Mouse (Mus musculus): ENCODE data around the gene Slc25a33. TPM values are rescaled to one million over a fixed set of nuclear protein-coding genes. Genes with fewer than 3 reads are reported as not detected.

Gene Slc25a33
- polyA plus RNA-seq, 1 experiment = 6.9 TPM

DNA sequence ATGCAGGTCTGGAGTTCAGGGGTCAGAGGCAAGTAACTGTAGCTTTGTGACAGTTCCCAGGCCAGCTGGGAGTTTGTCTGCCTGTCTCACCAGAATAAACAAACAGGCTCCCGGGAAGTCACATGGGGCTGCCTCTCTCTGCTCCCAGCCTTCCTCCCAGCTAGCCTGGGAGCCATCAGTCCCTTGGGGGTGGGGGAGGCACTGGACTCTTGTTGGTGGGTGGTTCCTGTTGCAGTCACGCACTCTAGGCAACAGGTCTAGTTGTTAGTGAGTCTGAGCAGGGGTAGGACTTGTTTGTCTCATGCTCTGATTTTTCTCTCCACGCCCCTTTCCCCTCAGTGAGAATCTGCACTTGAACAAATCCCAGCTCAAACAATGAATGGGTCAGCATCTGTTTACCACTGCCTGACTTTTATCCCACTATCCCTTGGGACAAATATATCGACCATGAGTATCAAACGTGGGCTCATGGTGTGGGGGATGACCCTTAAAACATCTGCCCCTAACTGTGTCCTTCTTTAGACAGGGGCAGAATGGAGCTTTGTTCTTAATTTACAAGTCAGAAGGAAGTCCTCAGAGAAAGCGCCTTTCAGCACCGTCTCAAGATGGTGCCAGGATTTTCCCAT lies 24.7 kb upstream of the Slc25a33 start:
- TF ChIP-seq GATA1 (IDR thresholded peaks at IDR 0.05; ENCODE audit: low read length) = no peak

DNA sequence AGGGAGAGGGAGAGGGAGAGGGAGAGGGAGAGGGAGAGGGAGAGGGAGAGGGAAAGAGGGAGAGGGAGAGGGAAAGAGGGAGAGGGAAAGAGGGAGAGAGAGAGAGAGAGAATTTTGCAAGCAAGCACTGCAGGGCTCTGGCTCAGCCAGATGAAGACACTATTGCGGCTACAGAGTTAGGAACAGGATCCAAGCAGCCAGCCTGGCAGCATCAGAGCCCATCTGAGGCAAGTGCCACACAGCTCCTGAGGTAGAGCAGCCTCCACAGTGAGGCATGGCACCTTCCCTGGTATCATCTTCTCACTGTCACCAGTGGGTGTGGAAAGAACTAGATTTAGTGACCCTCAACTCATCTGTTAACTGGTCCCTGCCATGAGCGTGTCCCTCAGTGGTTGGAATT lies 24.0 kb upstream of the Slc25a33 start:
- TF ChIP-seq GATA1 (IDR thresholded peaks at IDR 0.05; ENCODE audit: low read length) = no peak

DNA sequence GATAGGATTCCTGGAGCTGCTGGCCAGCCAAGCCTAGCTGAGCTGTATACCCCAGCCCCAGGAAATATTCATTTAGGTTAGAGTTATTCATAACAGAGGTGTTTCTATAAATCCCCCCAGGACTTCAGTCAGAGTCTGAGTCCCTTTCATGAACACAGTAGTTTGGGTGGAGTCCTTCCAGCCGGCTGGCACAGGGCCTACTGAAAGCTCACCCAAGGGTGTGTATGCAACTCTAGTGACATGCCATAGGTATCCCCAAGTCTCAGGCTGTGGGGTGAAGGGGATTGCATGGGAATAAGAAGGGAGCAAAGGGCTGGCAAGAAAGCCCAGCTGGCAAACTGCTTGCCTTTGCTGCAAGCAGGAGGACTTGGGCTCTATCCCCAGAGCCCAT lies 23.1 kb upstream of the Slc25a33 start:
- TF ChIP-seq GATA1 (IDR thresholded peaks at IDR 0.05; ENCODE audit: low read length) = no peak

DNA sequence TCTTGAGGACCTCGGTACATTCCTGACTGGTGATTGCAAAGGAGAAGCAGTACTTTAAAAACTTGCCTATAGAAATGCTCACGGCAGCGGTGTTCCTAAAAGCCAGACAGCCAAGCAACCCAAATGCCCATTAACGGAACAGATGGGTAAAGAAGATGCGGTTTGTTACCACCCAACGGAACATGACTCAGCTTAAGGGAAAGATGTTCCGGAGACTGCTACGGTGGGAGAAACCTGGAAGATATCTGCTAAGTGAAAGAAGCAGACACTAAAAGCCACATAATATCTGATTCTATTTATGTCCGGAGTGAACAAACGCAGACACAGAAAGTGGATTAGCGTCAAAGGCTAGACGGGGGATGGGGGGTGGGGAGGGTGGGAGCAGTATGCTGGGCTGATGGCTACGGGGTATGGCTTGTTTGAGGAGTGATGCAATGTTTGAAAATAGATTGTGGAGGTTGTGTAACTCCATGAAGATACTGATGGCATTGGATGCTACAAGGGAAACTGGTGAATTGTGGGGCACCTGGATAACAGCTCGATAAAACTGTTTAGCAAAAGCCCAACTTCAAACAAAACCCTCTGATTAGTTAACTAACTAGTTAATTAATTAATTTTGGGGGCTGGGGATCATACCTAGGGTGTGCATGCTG lies 22.6 kb upstream of the Slc25a33 start:
- peak; percentile 43 for TF ChIP-seq GATA1 (IDR thresholded peaks at IDR 0.05; ENCODE audit: low read length)

DNA sequence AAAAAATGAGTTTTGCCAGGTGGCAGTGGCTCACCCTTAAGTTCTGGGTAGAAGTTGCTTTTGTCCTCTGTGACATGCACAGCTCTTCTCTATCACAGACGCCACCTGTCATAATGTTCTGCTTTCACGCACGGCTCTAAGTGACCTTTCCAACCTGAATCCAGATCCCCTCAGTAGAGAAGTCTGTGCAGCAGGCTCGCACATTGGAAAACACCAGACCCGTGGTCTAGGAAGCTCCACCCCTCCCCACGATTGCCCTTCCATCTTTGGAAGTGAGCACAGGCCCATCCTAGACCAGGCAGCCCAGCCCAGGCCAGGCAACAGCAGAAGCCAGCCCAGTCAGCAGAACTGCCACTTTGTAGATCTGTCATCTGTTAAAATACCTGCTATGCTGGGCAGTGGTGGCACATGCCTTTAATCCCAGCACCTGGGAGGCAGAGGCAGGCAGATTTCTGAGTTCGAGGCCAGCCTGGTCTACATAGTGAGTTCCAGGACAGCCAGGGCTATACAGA lies 20.9 kb upstream of the Slc25a33 start:
- no peak for TF ChIP-seq GATA1 (IDR thresholded peaks at IDR 0.05; ENCODE audit: low read length)

DNA sequence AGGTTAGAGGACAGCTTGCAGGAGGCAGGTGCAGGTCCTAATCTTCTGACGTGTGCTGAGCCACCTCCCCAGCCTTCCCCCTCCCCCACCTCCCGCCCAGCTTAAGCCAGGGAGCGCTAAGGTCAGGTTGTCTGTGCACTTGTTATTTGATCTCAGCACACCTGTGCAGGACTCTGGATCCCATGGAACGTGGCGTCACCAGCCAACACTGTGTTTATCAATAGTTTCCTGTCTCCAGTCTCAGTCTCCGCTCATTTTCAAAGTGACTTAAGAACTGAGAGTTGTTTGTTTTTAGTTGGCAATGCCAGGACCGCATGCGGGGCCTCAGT lies 19.9 kb upstream of the Slc25a33 start:
- TF ChIP-seq GATA1 (IDR thresholded peaks at IDR 0.05; ENCODE audit: low read length) = no peak

DNA sequence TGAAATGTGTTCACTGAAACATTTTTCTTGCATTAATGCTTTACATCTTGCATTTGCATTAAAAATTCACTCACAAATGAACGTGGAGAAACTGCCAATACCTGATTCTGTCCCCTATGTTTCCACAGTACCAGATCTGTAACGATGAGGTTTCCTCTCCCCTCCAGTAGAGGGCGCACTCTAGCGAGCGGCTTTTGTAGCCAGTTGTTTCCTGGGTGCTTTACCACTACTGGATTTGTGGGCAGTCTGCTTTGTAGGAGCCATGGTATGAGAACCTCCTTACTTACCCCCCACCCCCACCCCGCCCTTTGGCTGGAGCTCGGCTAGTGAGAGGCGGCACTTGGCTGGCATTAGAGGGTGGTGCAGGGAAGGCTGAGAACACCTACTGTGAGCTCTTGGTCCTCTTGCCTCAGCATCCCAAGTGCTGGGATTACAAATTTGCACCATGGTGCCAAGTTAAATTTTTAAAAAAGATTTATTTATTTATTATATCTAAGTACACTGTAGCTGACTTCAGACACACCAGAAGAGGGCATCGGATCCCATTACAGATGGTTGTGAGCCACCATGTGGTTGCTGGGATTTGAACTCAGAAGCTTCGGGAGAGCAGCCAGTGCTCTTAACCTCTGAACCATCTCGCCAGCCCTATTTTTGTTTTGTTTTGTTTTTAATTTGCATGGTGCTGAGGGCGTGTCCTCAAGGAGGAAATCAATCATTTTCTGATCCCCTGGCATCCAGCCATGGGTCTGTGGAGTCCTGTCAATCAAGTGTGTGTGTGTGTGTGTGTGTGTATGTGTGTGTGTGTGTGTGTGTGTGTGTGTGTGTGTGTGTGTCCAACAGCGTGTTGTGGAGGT lies 19.3 kb upstream of the Slc25a33 start:
- TF ChIP-seq GATA1 (IDR thresholded peaks at IDR 0.05; ENCODE audit: low read length) = no peak

DNA sequence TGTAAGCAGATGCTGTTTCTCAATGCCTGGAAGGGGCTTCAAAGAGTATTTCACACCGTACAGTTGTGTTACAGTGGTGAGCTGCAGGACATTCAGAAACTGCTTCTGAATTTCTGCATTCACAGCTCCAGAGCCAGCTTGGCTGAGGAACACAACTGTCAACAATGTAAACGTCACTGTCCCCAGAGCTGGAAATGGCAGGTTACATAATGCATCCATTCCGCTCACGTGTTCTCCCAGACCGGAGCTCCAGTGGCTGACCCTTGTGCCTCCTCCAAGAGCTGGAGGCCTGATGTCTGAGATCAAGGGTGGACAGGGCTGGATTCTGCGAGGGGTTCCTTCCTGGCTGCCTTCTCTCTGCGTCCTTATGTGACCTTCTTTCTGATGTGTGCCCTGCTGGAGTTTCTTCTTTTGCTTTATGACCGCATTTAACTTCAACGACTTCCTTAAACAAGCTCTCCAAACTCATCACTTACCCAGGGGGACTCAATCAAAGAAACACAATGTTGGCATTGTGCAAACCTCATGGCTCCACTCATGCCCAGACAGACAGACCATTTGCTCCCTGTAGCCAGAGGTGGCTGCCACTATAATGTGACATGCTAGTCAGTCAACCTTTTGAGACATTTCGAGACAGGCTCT lies 18.2 kb upstream of the Slc25a33 start:
- TF ChIP-seq GATA1 (IDR thresholded peaks at IDR 0.05; ENCODE audit: low read length) = no peak

DNA sequence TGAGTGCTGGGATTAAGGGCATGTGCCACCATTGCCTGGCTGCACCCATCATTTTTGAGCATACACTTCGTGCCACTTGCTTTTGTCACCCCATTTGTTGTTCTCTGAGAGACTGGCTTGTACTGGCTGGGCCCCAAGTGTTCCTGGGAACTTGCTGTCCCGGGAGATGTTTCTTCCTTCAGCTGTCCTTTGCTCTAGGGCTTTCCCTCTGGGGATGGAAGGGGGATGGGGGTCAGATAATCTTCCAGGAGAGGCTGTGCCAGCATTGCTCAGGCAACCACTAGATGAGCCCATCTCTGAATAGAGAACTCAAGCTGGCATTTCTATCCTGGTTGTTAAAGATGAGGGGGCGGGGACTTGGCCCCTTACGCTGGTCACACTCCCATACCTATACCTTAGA lies 17.4 kb upstream of the Slc25a33 start:
- no peak for TF ChIP-seq GATA1 (IDR thresholded peaks at IDR 0.05; ENCODE audit: low read length)

DNA sequence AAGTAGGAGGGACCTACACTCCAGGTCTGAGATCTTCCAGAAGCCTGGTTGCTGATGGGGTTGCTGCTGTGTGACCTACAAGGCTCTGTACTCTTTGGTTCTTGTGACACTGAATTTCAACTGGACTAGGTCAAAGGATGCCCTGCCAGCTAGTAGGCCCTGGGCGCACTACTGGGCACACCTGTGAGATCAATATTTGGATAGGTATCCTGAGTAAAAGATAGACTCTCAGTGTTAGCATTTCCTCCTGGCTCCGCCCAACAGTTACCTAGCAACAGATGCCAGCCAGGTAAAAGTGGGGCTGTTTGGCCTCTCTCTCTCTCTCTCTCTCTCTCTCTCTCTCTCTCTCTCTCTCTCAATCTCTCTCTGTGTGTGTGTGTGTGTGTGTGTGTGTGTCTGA lies 16.9 kb upstream of the Slc25a33 start:
- TF ChIP-seq GATA1 (IDR thresholded peaks at IDR 0.05; ENCODE audit: low read length) = no peak

DNA sequence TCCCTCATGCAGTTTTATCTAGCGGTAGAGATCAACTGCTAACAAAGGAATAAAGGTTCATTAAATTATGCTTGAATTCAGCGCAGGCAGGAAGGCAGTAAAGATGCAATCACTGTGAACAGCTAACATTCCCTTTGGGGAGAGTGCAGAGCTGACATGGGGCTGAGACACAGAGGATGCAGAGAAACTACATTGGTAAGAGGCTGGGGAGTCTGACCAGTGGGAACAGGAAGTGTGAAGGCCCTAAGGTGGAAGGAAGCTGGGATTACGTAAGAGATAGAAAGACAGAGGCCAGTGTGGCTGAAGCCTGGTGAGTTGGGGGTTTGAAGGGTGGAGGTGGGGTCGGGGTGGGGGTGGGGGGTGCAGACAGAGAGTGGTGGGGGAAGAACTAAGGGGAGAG lies 16.5 kb upstream of the Slc25a33 start:
- TF ChIP-seq GATA1 (IDR thresholded peaks at IDR 0.05; ENCODE audit: low read length) = no peak

DNA sequence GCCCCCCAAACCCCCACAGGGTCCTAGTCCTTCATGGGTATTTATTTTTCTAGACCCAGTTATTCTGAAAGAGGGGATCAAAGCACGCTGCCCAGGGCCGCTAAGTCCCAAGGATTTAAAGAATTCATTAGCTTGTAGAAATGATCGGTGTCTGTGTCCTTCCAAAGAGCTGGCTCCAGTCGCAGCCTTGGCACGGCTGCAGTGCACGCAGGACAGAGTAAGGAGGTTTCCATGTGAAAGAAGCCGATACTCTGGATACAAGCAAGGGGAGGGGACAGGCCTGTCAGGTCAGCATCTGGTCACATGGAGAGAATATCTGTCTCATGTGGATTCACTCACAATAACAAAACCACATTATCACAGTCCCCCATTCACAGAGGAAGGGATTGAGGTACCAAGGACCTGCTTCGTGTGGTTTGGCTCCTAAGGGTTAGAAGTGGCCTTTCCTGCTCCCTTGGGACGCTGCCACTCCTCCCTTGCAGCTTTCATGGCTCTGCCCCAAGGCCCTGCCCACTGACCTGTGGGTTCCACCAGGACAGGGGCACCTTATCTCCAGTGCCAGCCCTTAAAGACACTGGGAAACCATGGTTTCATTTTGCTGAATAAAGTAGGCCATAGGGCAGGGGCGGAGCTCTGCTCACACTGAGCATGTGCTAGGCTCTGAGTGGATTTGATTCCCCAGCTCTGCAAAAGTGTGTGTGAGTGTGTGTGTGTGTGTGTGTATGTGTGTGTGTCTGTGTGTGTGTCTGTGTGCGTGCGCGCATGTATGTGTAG lies 15.5 kb upstream of the Slc25a33 start:
- TF ChIP-seq GATA1 (IDR thresholded peaks at IDR 0.05; ENCODE audit: low read length) = no peak

DNA sequence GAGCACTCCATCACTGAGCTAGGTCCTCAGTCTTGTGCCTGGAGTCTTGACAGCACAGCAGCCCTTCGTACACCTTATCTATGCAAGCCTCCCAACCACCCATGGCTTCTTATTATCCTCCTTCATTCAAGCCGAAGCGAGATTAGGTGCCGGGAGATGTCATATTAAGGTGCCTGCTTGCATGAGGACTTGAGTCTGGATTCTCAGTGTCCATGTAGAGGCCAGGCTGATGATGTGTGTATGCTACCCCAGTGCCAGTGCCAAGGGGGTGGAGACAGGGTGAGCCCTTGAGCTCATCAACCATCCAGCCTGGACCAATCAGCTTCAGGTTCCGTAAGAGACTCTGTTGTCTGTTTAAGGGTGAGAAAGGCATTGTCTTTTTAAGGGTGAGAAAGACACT lies 10.8 kb upstream of the Slc25a33 start:
- TF ChIP-seq GATA1 (IDR thresholded peaks at IDR 0.05; ENCODE audit: low read length) = no peak

DNA sequence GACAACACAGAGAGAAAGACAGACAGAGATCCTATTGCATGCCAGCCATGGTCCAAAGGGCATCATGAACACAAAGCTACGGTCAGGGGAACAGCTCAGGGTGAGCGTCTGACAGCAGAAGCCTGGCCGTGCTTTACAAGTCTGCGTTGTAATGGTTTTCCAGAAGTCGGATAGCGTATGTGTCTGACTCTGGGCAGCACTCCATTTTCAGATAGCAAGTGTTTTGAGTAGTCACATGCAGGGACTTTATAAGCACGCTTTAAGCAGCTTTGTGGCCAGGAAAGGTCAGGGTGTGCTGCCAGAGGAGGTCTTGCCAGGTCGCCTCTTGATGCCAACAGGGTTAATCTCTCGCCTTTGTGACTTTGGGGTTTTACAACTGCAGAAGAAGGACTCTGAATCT lies 10.3 kb upstream of the Slc25a33 start:
- no peak for TF ChIP-seq GATA1 (IDR thresholded peaks at IDR 0.05; ENCODE audit: low read length)

DNA sequence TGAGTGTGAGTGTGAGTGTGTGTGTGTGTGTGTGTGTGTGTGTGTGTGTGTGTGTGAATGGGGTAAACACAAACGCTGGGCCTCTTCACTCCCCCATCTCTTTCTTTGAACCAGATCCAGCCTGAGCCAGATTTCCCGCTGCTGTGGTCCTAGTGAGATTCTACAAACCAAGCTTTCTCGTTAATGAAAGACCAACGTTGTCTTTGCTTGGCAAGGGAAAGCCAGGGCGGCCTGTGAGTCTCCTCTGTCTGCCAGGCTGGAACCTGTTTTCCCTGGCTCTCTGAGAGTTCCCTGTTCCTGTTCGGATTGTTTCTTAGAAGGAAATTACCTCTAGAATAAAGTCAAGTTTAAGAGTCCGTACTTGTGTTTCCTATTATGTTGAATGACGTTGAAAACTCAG lies 8.9 kb upstream of the Slc25a33 start:
- no peak for TF ChIP-seq GATA1 (IDR thresholded peaks at IDR 0.05; ENCODE audit: low read length)

Data from G1E-ER4 (cell line).